Mouse (Mus musculus) layer of hippocampus, adult 11-12 months (tissue): Measurements from ENCODE around the gene D130052B06Rik.

Experiments used
- DNase-seq: peaks from one replicate; pipeline ENCODE4 v3.0.0; 2022; ENCODE audit warnings: low spot score

D130052B06Rik gene

GRCm38 (mm10) chr11:33598986-33599385 is at the start of gene D130052B06Rik:
Gene D130052B06Rik (plus strand): TSS chr11:33599302.
- DNase-seq: no peak

- DNase-seq: no peak
Observed at GRCm38 (mm10) chr11:33550861-33551560, 48.1 kb upstream of the D130052B06Rik start.

- DNase-seq: peak; percentile 35
Observed at GRCm38 (mm10) chr11:33554123-33554522, 45.0 kb upstream of the D130052B06Rik start.

GRCm38 (mm10) chr11:33563921-33564320 is 35.2 kb upstream of the D130052B06Rik start:
- no peak for DNase-seq

- peak; percentile 21 for DNase-seq
Observed at GRCm38 (mm10) chr11:33570413-33570812, 28.7 kb upstream of the D130052B06Rik start.

GRCm38 (mm10) chr11:33574944-33575343 is 24.2 kb upstream of the D130052B06Rik start:
- DNase-seq: no peak

GRCm38 (mm10) chr11:33578859-33579258 is 20.2 kb upstream of the D130052B06Rik start, which contains the start of gene Gabrp:
Gene Gabrp (minus strand): TSS chr11:33578959.
- no peak for DNase-seq

- DNase-seq: no peak
Observed at GRCm38 (mm10) chr11:33579621-33580020, 19.5 kb upstream of the D130052B06Rik start.

- DNase-seq: no peak
Observed at GRCm38 (mm10) chr11:33586614-33587013, 12.5 kb upstream of the D130052B06Rik start.

- no peak for DNase-seq
Observed at GRCm38 (mm10) chr11:33590771-33591170, 8.3 kb upstream of the D130052B06Rik start.

- DNase-seq: no peak
Observed at GRCm38 (mm10) chr11:33592826-33593225, 6.3 kb upstream of the D130052B06Rik start.

GRCm38 (mm10) chr11:33596655-33597054 is 2.4 kb upstream of the D130052B06Rik start:
- no peak for DNase-seq

GRCm38 (mm10) chr11:33603174-33603573 is 4.1 kb downstream of the D130052B06Rik start:
- no peak for DNase-seq

GRCm38 (mm10) chr11:33607784-33608183 is 8.7 kb downstream of the D130052B06Rik start:
- DNase-seq: no peak

- DNase-seq: peak; percentile 74
Observed at GRCm38 (mm10) chr11:33614218-33614617, 15.1 kb downstream of the D130052B06Rik start.

- peak; percentile 5 for DNase-seq
Observed at GRCm38 (mm10) chr11:33627136-33627742, 28.1 kb downstream of the D130052B06Rik start.

- no peak for DNase-seq
Observed at GRCm38 (mm10) chr11:33637107-33637506, 38.0 kb downstream of the D130052B06Rik start.

- DNase-seq: no peak
Observed at GRCm38 (mm10) chr11:33649358-33649757, 50.3 kb downstream of the D130052B06Rik start.

GRCm38 (mm10) chr11:33654485-33654884 is 55.4 kb downstream of the D130052B06Rik start:
- no peak for DNase-seq

GRCm38 (mm10) chr11:33655221-33655620 is 56.1 kb downstream of the D130052B06Rik start:
- DNase-seq: no peak

- no peak for DNase-seq
Observed at GRCm38 (mm10) chr11:33655861-33656593, 56.9 kb downstream of the D130052B06Rik start.

- DNase-seq: no peak
Observed at GRCm38 (mm10) chr11:33660016-33660913, 61.2 kb downstream of the D130052B06Rik start.
